Mouse (Mus musculus): ENCODE measurements around the gene Arrdc1.

DNA sequence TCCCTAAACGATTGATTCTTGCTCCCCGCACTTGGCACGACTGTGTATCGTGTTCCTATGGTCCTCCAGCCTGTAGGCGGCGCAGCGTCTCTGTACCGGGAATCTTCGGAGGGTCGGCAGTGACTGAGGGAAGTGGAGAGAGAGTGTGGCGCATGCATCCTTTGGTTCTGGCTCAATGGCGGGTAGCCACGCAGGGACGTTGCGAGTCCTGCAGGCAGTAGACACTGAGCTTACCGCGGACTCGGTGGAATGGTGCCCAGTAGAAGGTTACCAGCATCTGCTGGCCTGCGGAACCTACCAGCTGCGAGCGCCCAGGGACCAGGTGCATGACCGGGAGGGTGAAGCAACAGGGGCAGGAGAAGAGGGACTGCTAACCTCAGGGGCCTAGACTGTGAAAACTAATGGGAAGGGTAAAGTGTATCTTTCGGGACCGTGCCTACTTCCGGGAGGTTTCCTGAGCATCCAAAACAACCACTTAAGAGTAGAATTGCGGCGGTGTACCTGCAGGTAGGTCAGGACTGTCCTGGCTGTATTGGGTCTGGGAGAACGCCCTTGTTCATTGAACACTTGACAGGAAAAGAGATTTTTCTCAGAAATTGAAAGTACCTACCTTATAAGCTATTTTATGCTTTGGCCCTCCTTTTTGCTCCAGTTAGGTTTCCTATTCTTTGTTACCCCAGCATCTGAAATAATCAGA lies 27.4 kb upstream of the Arrdc1 start, which contains the start of gene Dph7:
- TF ChIP-seq CTCF (conservative IDR thresholded peaks at IDR 0.05; ENCODE audit: low read length), result peak; percentile 91
- TF ChIP-seq POU5F1 (IDR thresholded peaks at IDR 0.05; ENCODE audit: borderline replicate concordance, low read length), result no peak
- no peak for TF ChIP-seq NANOG (IDR thresholded peaks at IDR 0.05; ENCODE audit: borderline replicate concordance, low read length)
